Mouse (Mus musculus): ENCODE data around the gene Olfr447. TPM values are rescaled to one million over a fixed set of nuclear protein-coding genes. Genes with fewer than 3 reads are reported as not detected.

Olfr447 gene
- not detected for polyA plus RNA-seq (2015; fragmentation: Illumina TruSeq; extraction: RNeasy Lipid Tissue Mini Kit (QIAGEN cat#74804); ENCODE audit: insufficient read depth, low replicate concordance)

GRCm38 (mm10) chr6:42908578-42908977, at the start of gene Olfr447:
TSS of gene Olfr447 (plus strand) at chr6:42908878.

GRCm38 (mm10) chr6:42890141-42890540, 18.5 kb upstream of the Olfr447 start, which contains the start of gene Olfr448:
TSS of gene Olfr448 (plus strand) at chr6:42890441.

GRCm38 (mm10) chr6:42921077-42921476, 12.4 kb downstream of the Olfr447 start, which contains the start of gene Olfr446:
TSS of gene Olfr446 (plus strand) at chr6:42921377.

GRCm38 (mm10) chr6:42948767-42949166, 40.1 kb downstream of the Olfr447 start, which contains the start of gene Olfr444:
TSS of gene Olfr444 (plus strand) at chr6:42949067.

Other genes starting within 250 kb of the Olfr447 start
- gene Tcaf1, start 198.8 kb upstream of the Olfr447 start, polyA plus RNA-seq (2015; fragmentation: Illumina TruSeq; extraction: RNeasy Lipid Tissue Mini Kit (QIAGEN cat#74804); ENCODE audit: insufficient read depth, low replicate concordance): 8.8 TPM
- gene Olfr453, start 169.5 kb upstream of the Olfr447 start, polyA plus RNA-seq (2015; fragmentation: Illumina TruSeq; extraction: RNeasy Lipid Tissue Mini Kit (QIAGEN cat#74804); ENCODE audit: insufficient read depth, low replicate concordance): not detected
- not detected for gene Olfr38, start 152.5 kb upstream of the Olfr447 start, polyA plus RNA-seq (2015; fragmentation: Illumina TruSeq; extraction: RNeasy Lipid Tissue Mini Kit (QIAGEN cat#74804); ENCODE audit: insufficient read depth, low replicate concordance)
- gene Olfr452, start 123.8 kb upstream of the Olfr447 start, polyA plus RNA-seq (2015; fragmentation: Illumina TruSeq; extraction: RNeasy Lipid Tissue Mini Kit (QIAGEN cat#74804); ENCODE audit: insufficient read depth, low replicate concordance): not detected
- not detected for gene Olfr450, start 96.9 kb upstream of the Olfr447 start, polyA plus RNA-seq (2015; fragmentation: Illumina TruSeq; extraction: RNeasy Lipid Tissue Mini Kit (QIAGEN cat#74804); ENCODE audit: insufficient read depth, low replicate concordance)
- not detected for gene Olfr449, start 74.5 kb upstream of the Olfr447 start, polyA plus RNA-seq (2015; fragmentation: Illumina TruSeq; extraction: RNeasy Lipid Tissue Mini Kit (QIAGEN cat#74804); ENCODE audit: insufficient read depth, low replicate concordance)
- gene Olfr448, start 18.4 kb upstream of the Olfr447 start, polyA plus RNA-seq (2015; fragmentation: Illumina TruSeq; extraction: RNeasy Lipid Tissue Mini Kit (QIAGEN cat#74804); ENCODE audit: insufficient read depth, low replicate concordance): not detected
- not detected for gene Olfr446, start 12.5 kb downstream of the Olfr447 start, polyA plus RNA-seq (2015; fragmentation: Illumina TruSeq; extraction: RNeasy Lipid Tissue Mini Kit (QIAGEN cat#74804); ENCODE audit: insufficient read depth, low replicate concordance)
- not detected for gene Olfr444, start 40.2 kb downstream of the Olfr447 start, polyA plus RNA-seq (2015; fragmentation: Illumina TruSeq; extraction: RNeasy Lipid Tissue Mini Kit (QIAGEN cat#74804); ENCODE audit: insufficient read depth, low replicate concordance)
- gene Olfr441, start 197.5 kb downstream of the Olfr447 start, polyA plus RNA-seq (2015; fragmentation: Illumina TruSeq; extraction: RNeasy Lipid Tissue Mini Kit (QIAGEN cat#74804); ENCODE audit: insufficient read depth, low replicate concordance): not detected
- gene Olfr237-ps1, start 237.7 kb downstream of the Olfr447 start, polyA plus RNA-seq (2015; fragmentation: Illumina TruSeq; extraction: RNeasy Lipid Tissue Mini Kit (QIAGEN cat#74804); ENCODE audit: insufficient read depth, low replicate concordance): not detected